Mouse (Mus musculus) stomach, embryonic 14.5 days (tissue): ENCODE results near the gene Gramd4. TPM values are rescaled to one million over a fixed set of nuclear protein-coding genes. Genes with fewer than 3 reads are reported as not detected.
"Not testable (repeated sequence)": the region's sequence is repeated elsewhere in the genome, so short reads cannot be mapped to it uniquely, and the experiment has no call there.

Source experiments
- ATAC-seq: fragments of 200-750 bp; cut with Nextera tagmentation; 2 replicates; pipeline ENCODE4 v1.8.0; 2017; ENCODE audit warnings: low read depth, moderate TSS enrichment; ENCODE audit not compliant: insufficient number of reproducible peaks, insufficient read depth, low FRiP score
- H3K27ac ChIP-seq: fragments of 300-500 bp; sonication (generic); 2 replicates; pipeline ENCODE4 v1.5.1; 2014; ENCODE audit warnings: mild to moderate bottlenecking, low read length, moderate library complexity, mixed read lengths
- H3K27me3 ChIP-seq: fragments of 300-500 bp; sonication (generic); 2 replicates; pipeline ENCODE4 v1.6.1; 2014; ENCODE audit warnings: low read length, control low read depth, mixed read lengths; ENCODE audit not compliant: control insufficient read depth, insufficient read depth
- H3K36me3 ChIP-seq: fragments of 300-500 bp; sonication (generic); 2 replicates; pipeline ENCODE4 v1.6.1; 2014; ENCODE audit warnings: mild to moderate bottlenecking, control low read depth, low read length, moderate library complexity, mixed read lengths; ENCODE audit not compliant: control insufficient read depth, insufficient read depth
- H3K4me1 ChIP-seq: fragments of 300-500 bp; sonication (generic); 2 replicates; pipeline ENCODE4 v1.6.1; 2014; ENCODE audit warnings: low read length, control low read depth, mixed read lengths; ENCODE audit not compliant: control insufficient read depth, insufficient read depth
- H3K4me2 ChIP-seq: fragments of 300-500 bp; sonication (generic); replicated peaks from 2 replicates; pipeline ENCODE4 v1.6.1; 2014; ENCODE audit warnings: low read depth, low read length, control low read depth
- H3K4me3 ChIP-seq: fragments of 300-500 bp; sonication (generic); 2 replicates; pipeline ENCODE4 v1.5.1; 2014; ENCODE audit warnings: low read depth, low read length, control low read depth
- H3K9ac ChIP-seq: fragments of 300-500 bp; sonication (generic); replicated peaks from 2 replicates; pipeline ENCODE4 v1.6.1; 2014; ENCODE audit warnings: low read depth, mild to moderate bottlenecking, control low read depth, low read length, moderate library complexity, mixed read lengths
- H3K9me3 ChIP-seq: fragments of 300-500 bp; sonication (generic); 2 replicates; pipeline ENCODE4 v1.6.1; 2016; ENCODE audit warnings: low read depth, low read length, control low read depth; ENCODE audit not compliant: control insufficient read depth
- WGBS: fragments of 180-500 bp; shearing (Covaris S2); extraction: QIAGEN DNeasy Blood & Tissue Kit; methylation state at CpG from one replicate; pipeline ENCODE4 v1.1.7; 2014; 5-methylcytosine and 5-hydroxymethylcytosine counted together
- polyA plus RNA-seq: library from polyadenylated mRNA; unstranded; fragments of >200 nt; fragmentation: Nextera tagmentation; extraction: Ambion mirVana; gene quantifications from 2 replicates; pipeline ENCODE4 v1.2.1, GENCODE M21; 2014

The Gramd4 gene
- polyA plus RNA-seq, 1 experiment from 2014 or later: 7.2 TPM

GRCm38 (mm10) chr15:86053890-86054536 is 3.5 kb upstream of the Gramd4 start:
- Histone ChIP-seq H3K9me3 (no peaks in the 10 kb centered on the region), H3K9ac (no peak overlapping the region), H3K4me2 (no peak overlapping the region), H3K4me3 (no peak overlapping the region), H3K4me1 (0 out of 2 replicates have a peak, but pooled peaks cover 5% of the 10 kb centered on the region), H3K27me3 (no peaks in the 10 kb centered on the region), H3K27ac (no peak overlapping the region), H3K36me3 (no peaks in the 10 kb centered on the region)
- 33% methylated on average over 2 of the region's 2 CpGs for WGBS
- no peak for ATAC-seq

GRCm38 (mm10) chr15:86054861-86055260 is 2.6 kb upstream of the Gramd4 start:
- not testable (repeated sequence) for H3K27ac ChIP-seq, H3K27me3 ChIP-seq, H3K4me2 ChIP-seq, H3K9ac ChIP-seq, H3K4me3 ChIP-seq, H3K4me1 ChIP-seq, ATAC-seq, H3K36me3 ChIP-seq, H3K9me3 ChIP-seq
- WGBS: 69% methylated on average over 3 of the region's 3 CpGs

- Histone ChIP-seq H3K9ac (no peak overlapping the region), H3K27ac (no peak overlapping the region; the same call in 1 of the 2 replicates), H3K36me3 (no peaks in the 10 kb centered on the region), H3K9me3 (no peaks in the 10 kb centered on the region), H3K27me3 (no peaks in the 10 kb centered on the region), H3K4me1 (peaks cover 21% of the 10 kb centered on the region), H3K4me2 (no peak overlapping the region), H3K4me3 (no peak overlapping the region)
- WGBS: 75% methylated on average over 5 of the region's 5 CpGs
- ATAC-seq: no peak
These were observed 1.2 kb upstream of the Gramd4 start for GRCm38 (mm10) chr15:86056221-86056760.

GRCm38 (mm10) chr15:86057908-86058307 is 413 bp downstream of the Gramd4 start:
- peaks cover 28% of the 10 kb centered on the region for H3K4me1 ChIP-seq
- H3K27me3 ChIP-seq: no peaks in the 10 kb centered on the region
- peak overlapping the region; percentile 33; the same call in 1 of the 2 replicates for H3K27ac ChIP-seq
- H3K9me3 ChIP-seq: no peaks in the 10 kb centered on the region
- 0 out of 2 replicates have a peak overlapping the region, but pooled peaks have one; percentile 81 for H3K9ac ChIP-seq
- peak overlapping the region; percentile 87 for H3K4me3 ChIP-seq
- no peaks in the 10 kb centered on the region for H3K36me3 ChIP-seq
- 7% methylated on average over 7 of the region's 7 CpGs for WGBS
- peak overlapping the region; percentile 96 for H3K4me2 ChIP-seq
- ATAC-seq: peak; percentile 7; the same call in 1 of the 2 replicates

- H3K27ac ChIP-seq: peak overlapping the region; percentile 58; the same call in 1 of the 2 replicates
- no peaks in the 10 kb centered on the region for H3K36me3 ChIP-seq
- no peaks in the 10 kb centered on the region for H3K9me3 ChIP-seq
- peak; percentile 70 for ATAC-seq
- H3K4me1 ChIP-seq: peaks cover 28% of the 10 kb centered on the region
- no peaks in the 10 kb centered on the region for H3K27me3 ChIP-seq
- peak overlapping the region; percentile 87 for H3K4me3 ChIP-seq
- peak overlapping the region; percentile 81 for H3K9ac ChIP-seq
- under 1% methylated on average over 39 of the region's 70 CpGs for WGBS
- peak overlapping the region; percentile 96 for H3K4me2 ChIP-seq
These were observed 960 bp downstream of the Gramd4 start for GRCm38 (mm10) chr15:86058394-86058915.

- 4% methylated on average over 38 of the region's 49 CpGs for WGBS
These were observed 1.7 kb downstream of the Gramd4 start for GRCm38 (mm10) chr15:86058931-86059834.

GRCm38 (mm10) chr15:86059835-86060380 is 2.4 kb downstream of the Gramd4 start:
- Histone ChIP-seq H3K4me1 (peaks cover 31% of the 10 kb centered on the region), H3K36me3 (no peaks in the 10 kb centered on the region), H3K4me3 (peak overlapping the region; percentile 87; the same call in 1 of the 2 replicates), H3K4me2 (peak overlapping the region; percentile 96), H3K27ac (no peak overlapping the region), H3K9me3 (no peaks in the 10 kb centered on the region), H3K9ac (no peak overlapping the region; the same call in 1 of the 2 replicates), H3K27me3 (no peaks in the 10 kb centered on the region)
- no peak for ATAC-seq
- 70% methylated on average over 7 of the region's 7 CpGs for WGBS

More at GRCm38 (mm10) chr15:86058931-86059834, 1.7 kb downstream of the Gramd4 start:
- Histone ChIP-seq H3K9me3 (no peaks in the 10 kb centered on the region), H3K4me3 (peak overlapping the region; percentile 87), H3K36me3 (no peaks in the 10 kb centered on the region), H3K4me1 (peaks cover 28% of the 10 kb centered on the region), H3K9ac (peak overlapping the region; percentile 81), H3K4me2 (peak overlapping the region; percentile 96), H3K27me3 (no peaks in the 10 kb centered on the region), H3K27ac (peak overlapping the region; percentile 58; the same call in 1 of the 2 replicates)
- peak; percentile 37 for ATAC-seq

GRCm38 (mm10) chr15:86060581-86060980 is 3.1 kb downstream of the Gramd4 start:
- no peak for ATAC-seq
- H3K4me1 ChIP-seq: peaks cover 31% of the 10 kb centered on the region
- 79% methylated on average over 12 of the region's 12 CpGs for WGBS

More at GRCm38 (mm10) chr15:86060581-86060980, 3.1 kb downstream of the Gramd4 start:
- Histone ChIP-seq H3K4me2 (no peak overlapping the region), H3K36me3 (no peaks in the 10 kb centered on the region), H3K9ac (no peak overlapping the region), H3K27ac (no peak overlapping the region), H3K4me3 (no peak overlapping the region), H3K27me3 (no peaks in the 10 kb centered on the region), H3K9me3 (no peaks in the 10 kb centered on the region)
